Mouse (Mus musculus) heart, embryonic 12.5 days (tissue): ENCODE data around the gene Olfr1248. TPM values are rescaled to one million over a fixed set of nuclear protein-coding genes. Genes with fewer than 3 reads are reported as not detected.
"Not testable (repeated sequence)": the region's sequence is repeated elsewhere in the genome, so short reads cannot be mapped to it uniquely, and the experiment has no call there.

Experiments
- ATAC-seq: fragments of 200-750 bp; cut with Nextera tagmentation; 2 replicates; pipeline ENCODE4 v1.8.0; 2017; ENCODE audit warnings: moderate TSS enrichment, moderate library complexity; ENCODE audit not compliant: insufficient number of reproducible peaks, low FRiP score
- H3K27ac ChIP-seq: fragments of 300-500 bp; sonication (generic); 2 replicates; pipeline ENCODE4 v1.5.1; 2016; ENCODE audit warnings: mild to moderate bottlenecking, moderate library complexity; ENCODE audit not compliant: poor library complexity, severe bottlenecking
- H3K27me3 ChIP-seq: fragments of 300-500 bp; sonication (generic); replicated peaks from 2 replicates; pipeline ENCODE4 v1.6.1; 2016; ENCODE audit warnings: mild to moderate bottlenecking, moderate library complexity
- H3K36me3 ChIP-seq: fragments of 300-500 bp; sonication (generic); 2 replicates; pipeline ENCODE4 v1.6.1; 2016; ENCODE audit warnings: mild to moderate bottlenecking, moderate library complexity
- H3K4me1 ChIP-seq: fragments of 300-500 bp; sonication (generic); replicated peaks from 2 replicates; pipeline ENCODE4 v1.6.1; 2016; ENCODE audit warnings: mild to moderate bottlenecking
- H3K4me2 ChIP-seq: fragments of 300-500 bp; sonication (generic); 2 replicates; pipeline ENCODE4 v1.6.1; 2016; ENCODE audit warnings: mild to moderate bottlenecking, moderate library complexity
- H3K4me3 ChIP-seq: fragments of 300-500 bp; sonication (generic); 2 replicates; pipeline ENCODE4 v1.5.1; 2016; ENCODE audit warnings: mild to moderate bottlenecking
- H3K9ac ChIP-seq: fragments of 300-500 bp; sonication (generic); 2 replicates; pipeline ENCODE4 v1.6.1; 2016; ENCODE audit warnings: mild to moderate bottlenecking, moderate library complexity
- H3K9me3 ChIP-seq: fragments of 300-500 bp; sonication (generic); replicated peaks from 2 replicates; pipeline ENCODE4 v1.6.1; 2016; ENCODE audit warnings: mild to moderate bottlenecking, moderate library complexity
- WGBS: fragments of 180-500 bp; shearing (Covaris S2); methylation state at CpG from one replicate; pipeline ENCODE4 v1.1.7; 2016; 5-methylcytosine and 5-hydroxymethylcytosine counted together
- polyA plus RNA-seq: library from polyadenylated mRNA; unstranded; fragments of >200 nt; fragmentation: Nextera tagmentation; extraction: Ambion mirVana; gene quantifications from 2 replicates; pipeline ENCODE4 v1.2.1, GENCODE M21; 2016

Olfr1248 gene
- polyA plus RNA-seq, result not detected in 2 replicates

GRCm38 (mm10) chr2:89618145-89618544 is at the start of gene Olfr1248:
Olfr1248 (minus strand) TSS chr2:89618245.
- H3K36me3 ChIP-seq, ATAC-seq, H3K27me3 ChIP-seq, H3K4me1 ChIP-seq, H3K9me3 ChIP-seq, H3K27ac ChIP-seq, H3K4me3 ChIP-seq, H3K9ac ChIP-seq, H3K4me2 ChIP-seq: not testable (repeated sequence)
- WGBS, result 74% methylated on average over 1 of the region's 1 CpGs

GRCm38 (mm10) chr2:89661367-89661766 is 43.3 kb upstream of the Olfr1248 start, which contains the start of gene Olfr1250:
Olfr1250 (minus strand) TSS chr2:89661467.
- Histone ChIP-seq H3K9me3 (no peaks in the 10 kb centered on the region), H3K4me3 (no peak within 1 kb of the TSS), H3K4me1 (no peaks in the 10 kb centered on the region), H3K36me3 (no peaks in the 10 kb centered on the region), H3K27me3 (no peaks in the 10 kb centered on the region), H3K4me2 (no peak within 1 kb of the TSS), H3K27ac (no peak within 1 kb of the TSS), H3K9ac (no peak within 1 kb of the TSS)
- no peak for ATAC-seq

DNA sequence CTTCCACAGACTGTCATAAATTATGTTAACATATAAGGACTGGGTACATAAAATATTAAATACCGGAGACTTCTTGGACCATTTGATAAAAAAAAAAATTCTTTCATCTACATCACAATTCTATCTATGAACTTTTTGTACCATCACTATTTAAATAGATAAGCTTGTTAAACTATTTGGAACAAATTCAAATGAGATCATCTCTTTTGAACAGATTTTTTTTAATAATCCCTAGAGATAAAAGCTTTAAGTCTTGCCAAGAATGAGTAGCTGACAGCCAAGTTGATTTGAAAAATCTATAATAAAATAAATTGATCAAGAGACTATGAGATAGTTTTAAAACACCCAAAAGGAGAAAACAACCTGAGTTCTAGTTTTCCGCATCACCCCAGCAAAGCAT is 16.8 kb upstream of the Olfr1248 start, which contains the start of gene Olfr1249:
TSS of gene Olfr1249 (minus strand) at position 101 of the 400 bp plus-strand sequence.
- ATAC-seq, result no peak
- WGBS, result 89% methylated on average over 2 of the region's 2 CpGs
- H3K36me3 ChIP-seq, result no peaks in the 10 kb centered on the region
- H3K4me2 ChIP-seq, result no peak within 1 kb of the TSS
- H3K4me1 ChIP-seq, result no peaks in the 10 kb centered on the region
- H3K4me3 ChIP-seq, result no peak within 1 kb of the TSS
- no peak within 1 kb of the TSS for H3K27ac ChIP-seq
- H3K9me3 ChIP-seq, result no peaks in the 10 kb centered on the region
- no peak within 1 kb of the TSS for H3K9ac ChIP-seq
- no peaks in the 10 kb centered on the region for H3K27me3 ChIP-seq

- ATAC-seq, result no peak
- 90% methylated on average over 2 of the region's 2 CpGs for WGBS
- Histone ChIP-seq H3K27ac (no peak within 1 kb of the TSS), H3K27me3 (no peaks in the 10 kb centered on the region), H3K4me3 (no peak within 1 kb of the TSS), H3K4me2 (no peak within 1 kb of the TSS), H3K9me3 (no peaks in the 10 kb centered on the region), H3K36me3 (no peaks in the 10 kb centered on the region), H3K9ac (no peak within 1 kb of the TSS), H3K4me1 (no peaks in the 10 kb centered on the region)
Measured at GRCm38 (mm10) chr2:89614030-89614429, 4.0 kb downstream of the Olfr1248 start, which contains the start of gene Olfr1247. Olfr1247 (minus strand) TSS chr2:89614130.

GRCm38 (mm10) chr2:89593057-89593456 is 25.0 kb downstream of the Olfr1248 start, which contains the start of gene Olfr1246:
Olfr1246 (minus strand) TSS chr2:89593157.
- H3K4me3 ChIP-seq, result no peak within 1 kb of the TSS
- no peaks in the 10 kb centered on the region for H3K4me1 ChIP-seq
- 67% methylated on average over 2 of the region's 2 CpGs for WGBS
- H3K9ac ChIP-seq, result no peak within 1 kb of the TSS
- H3K9me3 ChIP-seq, result no peaks in the 10 kb centered on the region
- H3K27ac ChIP-seq, result no peak within 1 kb of the TSS
- ATAC-seq, result no peak
- H3K27me3 ChIP-seq, result no peaks in the 10 kb centered on the region
- H3K36me3 ChIP-seq, result no peaks in the 10 kb centered on the region
- H3K4me2 ChIP-seq, result no peak within 1 kb of the TSS

DNA sequence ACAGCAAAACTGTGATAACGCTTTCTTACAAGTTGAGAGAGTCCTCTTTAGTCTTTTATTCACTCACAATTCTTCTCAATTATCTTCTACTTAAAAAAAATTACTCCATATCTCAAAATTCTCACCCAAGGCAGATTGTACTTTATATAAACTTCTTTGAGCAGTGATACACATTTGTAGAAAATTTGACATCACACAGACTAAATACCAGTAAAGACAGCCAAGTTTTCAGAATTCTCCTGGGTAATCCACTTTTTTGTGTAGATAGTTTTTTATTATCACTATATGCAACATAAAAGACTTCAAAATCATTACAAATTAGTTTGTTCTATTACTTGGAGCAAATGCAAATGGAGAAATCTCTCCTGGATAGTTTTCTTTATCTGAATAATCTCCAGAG is 39.7 kb downstream of the Olfr1248 start, which contains the start of gene Olfr1245:
TSS of gene Olfr1245 (minus strand) at position 101 of the 400 bp plus-strand sequence.
- no peak within 1 kb of the TSS for H3K4me3 ChIP-seq
- WGBS, result 77% methylated on average over 1 of the region's 1 CpGs
- no peaks in the 10 kb centered on the region for H3K9me3 ChIP-seq
- no peak for ATAC-seq
- no peaks in the 10 kb centered on the region for H3K27me3 ChIP-seq
- H3K27ac ChIP-seq, result no peak within 1 kb of the TSS
- H3K9ac ChIP-seq, result no peak within 1 kb of the TSS
- no peak within 1 kb of the TSS for H3K4me2 ChIP-seq
- H3K4me1 ChIP-seq, result no peaks in the 10 kb centered on the region
- no peaks in the 10 kb centered on the region for H3K36me3 ChIP-seq

Other genes starting within 250 kb of the Olfr1248 start
- gene Olfr1238, start 208.6 kb downstream of the Olfr1248 start, polyA plus RNA-seq, result not detected in 2 replicates
- gene Olfr1239, start 197.8 kb downstream of the Olfr1248 start, polyA plus RNA-seq, result not detected in 2 replicates
- not detected in 2 replicates for gene Olfr1240, start 175.2 kb downstream of the Olfr1248 start, polyA plus RNA-seq
- not detected in 2 replicates for gene Olfr1241, start 131.1 kb downstream of the Olfr1248 start, polyA plus RNA-seq
- gene Olfr1242, start 119.9 kb downstream of the Olfr1248 start, polyA plus RNA-seq, result not detected in 2 replicates
- gene Olfr1243, start 86.8 kb downstream of the Olfr1248 start, polyA plus RNA-seq, result not detected in 2 replicates
- gene Olfr1245, start 39.8 kb downstream of the Olfr1248 start, polyA plus RNA-seq, result not detected in 2 replicates
- not detected in 2 replicates for gene Olfr1246, start 25.1 kb downstream of the Olfr1248 start, polyA plus RNA-seq
- not detected in 2 replicates for gene Olfr1247, start 4.1 kb downstream of the Olfr1248 start, polyA plus RNA-seq
- not detected in 2 replicates for gene Olfr1249, start 16.7 kb upstream of the Olfr1248 start, polyA plus RNA-seq
- not detected in 2 replicates for gene Olfr1250, start 43.2 kb upstream of the Olfr1248 start, polyA plus RNA-seq
- not detected in 2 replicates for gene Olfr1251, start 53.7 kb upstream of the Olfr1248 start, polyA plus RNA-seq
- gene Olfr1252, start 106.8 kb upstream of the Olfr1248 start, polyA plus RNA-seq, result not detected in 2 replicates
- gene Olfr1253, start 138.8 kb upstream of the Olfr1248 start, polyA plus RNA-seq, result not detected in 2 replicates
- not detected in 2 replicates for gene Olfr1254, start 175.4 kb upstream of the Olfr1248 start, polyA plus RNA-seq
- gene Olfr1255, start 193.8 kb upstream of the Olfr1248 start, polyA plus RNA-seq, result not detected in 2 replicates
- not detected in 2 replicates for gene Olfr1256, start 223.3 kb upstream of the Olfr1248 start, polyA plus RNA-seq
- gene Olfr48, start 230.0 kb upstream of the Olfr1248 start, polyA plus RNA-seq, result not detected in 2 replicates